Mouse (Mus musculus) liver, embryonic 13.5 days (tissue): Measurements from ENCODE around the gene Gabrb1. TPM values are rescaled to one million over a fixed set of nuclear protein-coding genes. Genes with fewer than 3 reads are reported as not detected.

ENCODE experiments used
- ATAC-seq: fragments of 200-750 bp; cut with Nextera tagmentation; 2 replicates; pipeline ENCODE4 v1.8.0; 2017; ENCODE audit warnings: low read depth, mild to moderate bottlenecking, moderate number of reproducible peaks, moderate library complexity
- DNase-seq: peaks from one replicate; pipeline ENCODE4 v3.0.0; 2022
- H3K27ac ChIP-seq: fragments of 300-500 bp; sonication (generic); 2 replicates; pipeline ENCODE4 v1.5.1; 2015; ENCODE audit warnings: moderate library complexity, mild to moderate bottlenecking, inconsistent platforms
- H3K27me3 ChIP-seq: fragments of 300-500 bp; sonication (generic); 2 replicates; pipeline ENCODE4 v1.6.1; 2015; ENCODE audit warnings: mild to moderate bottlenecking, inconsistent platforms
- H3K36me3 ChIP-seq: fragments of 300-500 bp; sonication (generic); 2 replicates; pipeline ENCODE4 v1.6.1; 2015; ENCODE audit warnings: mild to moderate bottlenecking, inconsistent platforms
- H3K4me1 ChIP-seq: fragments of 300-500 bp; sonication (generic); replicated peaks from 2 replicates; pipeline ENCODE4 v1.6.1; 2015; ENCODE audit warnings: inconsistent platforms
- H3K4me2 ChIP-seq: fragments of 300-500 bp; sonication (generic); 2 replicates; pipeline ENCODE4 v1.6.1; 2015; ENCODE audit warnings: inconsistent platforms, mild to moderate bottlenecking, moderate library complexity
- H3K4me3 ChIP-seq: fragments of 300-500 bp; sonication (generic); replicated peaks from 2 replicates; pipeline ENCODE4 v1.5.1; 2015; ENCODE audit warnings: mild to moderate bottlenecking, inconsistent platforms
- H3K9ac ChIP-seq: fragments of 300-500 bp; sonication (generic); 2 replicates; pipeline ENCODE4 v1.6.1; 2015; ENCODE audit warnings: mild to moderate bottlenecking, inconsistent platforms
- H3K9me3 ChIP-seq: fragments of 300-500 bp; sonication (generic); replicated peaks from 2 replicates; pipeline ENCODE4 v1.6.1; 2016; ENCODE audit warnings: inconsistent platforms
- WGBS: fragments of 180-500 bp; shearing (Covaris S2); methylation state at CpG from one replicate; pipeline ENCODE4 v1.1.7; 2015; ENCODE audit not compliant: insufficient replicate concordance; 5-methylcytosine and 5-hydroxymethylcytosine counted together
- polyA plus RNA-seq: library from polyadenylated mRNA; unstranded; fragments of >200 nt; fragmentation: Nextera tagmentation; extraction: Ambion mirVana; gene quantifications from 2 replicates; pipeline ENCODE4 v1.2.1, GENCODE M21; 2015

Gene Gabrb1
- polyA plus RNA-seq, 1 experiment from 2014 or later, result 0.05 TPM

DNA sequence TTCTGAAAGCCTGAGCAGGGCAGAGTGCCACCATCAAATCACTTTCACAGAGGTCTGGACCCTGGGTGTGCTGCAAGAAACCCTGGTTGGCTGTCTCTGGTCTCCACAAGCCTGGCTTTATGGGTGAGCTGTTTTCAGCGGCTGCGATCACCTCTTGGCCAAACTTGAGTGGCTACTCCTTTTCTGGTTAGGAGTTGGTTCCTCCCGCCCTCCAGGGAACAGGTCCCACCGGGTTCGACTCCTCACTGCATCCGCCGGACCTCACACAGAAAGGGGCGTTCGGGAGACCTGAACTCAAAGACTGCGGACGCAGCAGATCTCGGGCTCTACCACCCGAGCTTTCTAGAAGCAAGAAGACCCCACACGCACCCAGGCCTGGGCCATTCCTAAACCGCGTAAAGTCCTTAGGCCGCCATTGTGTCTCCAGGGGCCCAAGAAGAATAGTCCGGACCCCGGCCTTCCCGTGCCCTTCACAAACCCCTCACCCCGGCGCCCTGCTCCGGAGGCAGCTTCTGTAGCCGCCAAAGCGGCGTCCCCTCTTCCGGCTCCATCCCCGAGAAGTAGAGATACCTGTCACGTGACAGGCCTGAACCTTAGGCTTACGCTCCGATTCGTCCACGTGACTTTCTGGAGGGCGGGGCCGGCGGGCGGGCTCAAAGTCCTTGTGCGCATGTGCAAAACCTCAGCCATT is 509.8 kb downstream of the Gabrb1 start, which contains the start of gene Commd8:
Gene Commd8 (minus strand): TSS at position 596 of the 691 bp plus-strand sequence.
- H3K4me2 ChIP-seq, result peak within 1 kb of the TSS; percentile 79
- peak within 1 kb of the TSS; percentile 72 for H3K27ac ChIP-seq
- DNase-seq, result peak; percentile 93
- no peaks in the 10 kb centered on the region for H3K27me3 ChIP-seq
- ATAC-seq, result peak; percentile 89
- H3K9ac ChIP-seq, result peak within 1 kb of the TSS; percentile 90
- peaks cover 7% of the 10 kb centered on the region; the same call in 1 of the 2 replicates for H3K36me3 ChIP-seq
- WGBS, result 0% methylated on average over 38 of the region's 38 CpGs
- no peaks in the 10 kb centered on the region for H3K9me3 ChIP-seq
- H3K4me1 ChIP-seq, result peaks cover 39% of the 10 kb centered on the region
- peak within 1 kb of the TSS; percentile 93 for H3K4me3 ChIP-seq

GRCm38 (mm10) chr5:72168285-72168621 is 510.3 kb downstream of the Gabrb1 start:
- H3K27me3 ChIP-seq, result no peaks in the 10 kb centered on the region
- ATAC-seq (peak; percentile 32), DNase-seq (no peak)
- no peak overlapping the region for H3K27ac ChIP-seq
- WGBS, result 0% methylated on average over 4 of the region's 4 CpGs
- H3K4me1 ChIP-seq, result peaks cover 38% of the 10 kb centered on the region
- peak overlapping the region; percentile 57 for H3K4me2 ChIP-seq
- peaks cover 4% of the 10 kb centered on the region; the same call in 1 of the 2 replicates for H3K36me3 ChIP-seq
- H3K9ac ChIP-seq, result peak overlapping the region; percentile 47; the same call in 1 of the 2 replicates
- H3K9me3 ChIP-seq, result no peaks in the 10 kb centered on the region
- H3K4me3 ChIP-seq, result peak overlapping the region; percentile 93

- Histone ChIP-seq H3K4me1 (peaks cover 31% of the 10 kb centered on the region), H3K9me3 (no peaks in the 10 kb centered on the region), H3K27me3 (no peaks in the 10 kb centered on the region), H3K4me3 (no peak overlapping the region), H3K4me2 (no peak overlapping the region), H3K27ac (no peak overlapping the region; the same call in 1 of the 2 replicates), H3K36me3 (no peaks in the 10 kb centered on the region), H3K9ac (no peak overlapping the region)
- 25% methylated on average over 6 of the region's 6 CpGs for WGBS
- no peak for ATAC-seq
- no peak for DNase-seq
Measured at GRCm38 (mm10) chr5:72170067-72170466, 512.2 kb downstream of the Gabrb1 start.

GRCm38 (mm10) chr5:72172675-72173074 is 514.8 kb downstream of the Gabrb1 start:
- 30% methylated on average over 3 of the region's 3 CpGs for WGBS
- H3K4me3 ChIP-seq, result no peak overlapping the region
- no peak for ATAC-seq

GRCm38 (mm10) chr5:72173521-72173920 is 515.6 kb downstream of the Gabrb1 start:
- Histone ChIP-seq H3K4me2 (no peak overlapping the region), H3K9ac (no peak overlapping the region), H3K27me3 (no peaks in the 10 kb centered on the region), H3K9me3 (no peaks in the 10 kb centered on the region), H3K4me3 (no peak overlapping the region), H3K27ac (no peak overlapping the region), H3K4me1 (peaks cover 4% of the 10 kb centered on the region), H3K36me3 (no peaks in the 10 kb centered on the region)
- no peak for ATAC-seq
- WGBS, result 41% methylated on average over 1 of the region's 1 CpGs
- no peak for DNase-seq

More at GRCm38 (mm10) chr5:72172675-72173074, 514.8 kb downstream of the Gabrb1 start:
- no peak overlapping the region for H3K9ac ChIP-seq
- no peaks in the 10 kb centered on the region for H3K27me3 ChIP-seq
- H3K4me1 ChIP-seq, result peaks cover 7% of the 10 kb centered on the region
- no peak overlapping the region for H3K4me2 ChIP-seq
- no peaks in the 10 kb centered on the region for H3K9me3 ChIP-seq
- no peak for DNase-seq
- no peak overlapping the region for H3K27ac ChIP-seq
- H3K36me3 ChIP-seq, result no peaks in the 10 kb centered on the region

- H3K27me3 ChIP-seq, result no peaks in the 10 kb centered on the region
- DNase-seq (no peak), ATAC-seq (no peak)
- H3K9me3 ChIP-seq, result no peaks in the 10 kb centered on the region
- no peak overlapping the region for H3K4me3 ChIP-seq
- H3K4me2 ChIP-seq, result no peak overlapping the region
- 83% methylated on average over 4 of the region's 4 CpGs for WGBS
- H3K4me1 ChIP-seq, result 0 out of 2 replicates have a peak, but pooled peaks cover 3% of the 10 kb centered on the region
- H3K27ac ChIP-seq, result no peak overlapping the region
- no peak overlapping the region for H3K9ac ChIP-seq
- H3K36me3 ChIP-seq, result no peaks in the 10 kb centered on the region
Measured at GRCm38 (mm10) chr5:72175050-72175449, 517.1 kb downstream of the Gabrb1 start.

DNA sequence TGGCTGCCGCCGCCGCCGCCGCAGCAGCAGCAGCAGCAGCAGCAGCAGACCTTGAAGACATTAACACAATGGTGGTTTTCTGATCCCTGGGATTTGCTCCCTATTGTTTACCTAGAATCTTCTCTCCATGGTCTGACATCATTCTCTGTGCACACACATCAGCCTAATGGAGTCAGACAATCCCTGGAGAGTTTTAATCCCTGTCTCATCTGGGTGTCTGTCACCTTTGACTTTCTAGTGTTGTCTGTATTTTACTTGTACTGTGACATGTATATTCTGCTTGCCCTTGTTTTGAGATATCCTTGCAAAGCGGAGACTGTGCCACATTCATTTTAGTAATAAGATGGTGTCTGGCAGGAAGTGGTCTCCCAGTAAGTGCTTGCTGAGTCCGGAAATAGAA is 517.6 kb downstream of the Gabrb1 start:
- H3K36me3 ChIP-seq, result no peaks in the 10 kb centered on the region
- no peak overlapping the region for H3K4me2 ChIP-seq
- ATAC-seq (no peak), DNase-seq (no peak)
- WGBS, result 51% methylated on average over 7 of the region's 7 CpGs
- H3K9me3 ChIP-seq, result no peaks in the 10 kb centered on the region
- no peak overlapping the region for H3K4me3 ChIP-seq
- no peak overlapping the region for H3K9ac ChIP-seq
- H3K27me3 ChIP-seq, result no peaks in the 10 kb centered on the region
- H3K27ac ChIP-seq, result no peak overlapping the region
- H3K4me1 ChIP-seq, result peaks cover 5% of the 10 kb centered on the region

GRCm38 (mm10) chr5:72181194-72181593 is 523.3 kb downstream of the Gabrb1 start:
- peak; percentile 65 for ATAC-seq
- Histone ChIP-seq H3K27me3 (no peaks in the 10 kb centered on the region), H3K4me1 (peaks cover 58% of the 10 kb centered on the region), H3K27ac (peak overlapping the region; percentile 89), H3K36me3 (no peaks in the 10 kb centered on the region), H3K9me3 (no peaks in the 10 kb centered on the region), H3K9ac (peak overlapping the region; percentile 43; the same call in 1 of the 2 replicates), H3K4me3 (no peak overlapping the region), H3K4me2 (peak overlapping the region; percentile 26)
- peak; percentile 34 for DNase-seq
- WGBS, result 3% methylated on average over 1 of the region's 1 CpGs

DNA sequence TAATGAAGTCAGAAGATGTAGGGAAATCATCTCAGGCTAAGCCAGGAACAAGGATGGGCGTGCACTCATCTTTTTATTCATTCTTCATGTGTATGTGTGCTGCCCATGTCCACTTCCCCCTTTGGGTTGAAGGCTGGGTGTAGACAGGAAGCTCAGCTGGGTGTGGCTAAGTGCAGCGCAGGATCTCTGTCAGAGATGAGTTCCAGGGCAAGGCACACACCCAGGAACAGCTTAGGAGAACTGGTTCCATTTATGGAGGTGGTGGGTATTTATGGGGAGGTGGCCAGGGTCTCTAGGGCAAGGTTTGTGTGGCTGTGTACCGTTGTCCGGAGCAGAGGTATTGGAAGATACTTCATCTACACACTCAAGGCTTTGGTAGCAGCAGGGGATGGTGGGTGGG is 524.9 kb downstream of the Gabrb1 start:
- WGBS, result 35% methylated on average over 4 of the region's 4 CpGs
- Histone ChIP-seq H3K4me1 (peaks cover 62% of the 10 kb centered on the region), H3K4me2 (peak overlapping the region; percentile 72), H3K27me3 (no peaks in the 10 kb centered on the region), H3K36me3 (no peaks in the 10 kb centered on the region), H3K9ac (peak overlapping the region; percentile 45; the same call in 1 of the 2 replicates), H3K9me3 (no peaks in the 10 kb centered on the region), H3K27ac (peak overlapping the region; percentile 89), H3K4me3 (0 out of 2 replicates have a peak overlapping the region, but pooled peaks have one; percentile 42)
- ATAC-seq, result peak; percentile 81
- peak; percentile 47 for DNase-seq

DNA sequence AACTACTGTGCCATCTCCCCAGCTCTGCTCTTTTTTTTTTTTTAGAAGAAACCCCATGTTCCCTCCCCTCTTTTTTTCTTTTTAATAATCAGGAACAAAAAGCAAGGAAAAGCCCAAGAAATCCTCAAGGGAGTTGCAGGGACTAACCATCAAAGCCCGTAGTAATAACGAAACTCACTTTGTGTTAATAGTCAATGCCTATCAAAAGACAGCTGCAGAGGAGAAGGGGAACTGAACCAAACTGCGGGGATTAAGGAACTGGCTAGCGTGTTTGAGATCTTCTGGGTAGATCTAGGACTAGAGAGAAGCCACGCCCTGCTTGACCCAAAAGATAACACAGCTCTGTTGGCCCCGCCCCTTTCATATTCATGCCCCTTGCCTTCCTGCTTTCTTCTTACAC is 526.0 kb downstream of the Gabrb1 start:
- peak overlapping the region; percentile 45 for H3K9ac ChIP-seq
- no peaks in the 10 kb centered on the region for H3K36me3 ChIP-seq
- H3K4me1 ChIP-seq, result peaks cover 62% of the 10 kb centered on the region
- peak; percentile 63 for DNase-seq
- ATAC-seq, result peak; percentile 78
- H3K4me2 ChIP-seq, result peak overlapping the region; percentile 72
- no peaks in the 10 kb centered on the region for H3K27me3 ChIP-seq
- H3K27ac ChIP-seq, result peak overlapping the region; percentile 89
- peak overlapping the region; percentile 42 for H3K4me3 ChIP-seq
- 13% methylated on average over 6 of the region's 6 CpGs for WGBS
- H3K9me3 ChIP-seq, result no peaks in the 10 kb centered on the region

- peak overlapping the region; percentile 42 for H3K4me3 ChIP-seq
- H3K9me3 ChIP-seq, result no peaks in the 10 kb centered on the region
- H3K36me3 ChIP-seq, result no peaks in the 10 kb centered on the region
- peak overlapping the region; percentile 50 for H3K9ac ChIP-seq
- peaks cover 62% of the 10 kb centered on the region for H3K4me1 ChIP-seq
- H3K4me2 ChIP-seq, result peak overlapping the region; percentile 72
- H3K27ac ChIP-seq, result peak overlapping the region; percentile 89
- WGBS, result 33% methylated on average over 13 of the region's 13 CpGs
- ATAC-seq (peak; percentile 69), DNase-seq (peak; percentile 20)
- H3K27me3 ChIP-seq, result no peaks in the 10 kb centered on the region
Measured at GRCm38 (mm10) chr5:72184437-72185100, 526.7 kb downstream of the Gabrb1 start.
